Mouse (Mus musculus): ENCODE data around the gene Tab1. TPM values are rescaled to one million over a fixed set of nuclear protein-coding genes. Genes with fewer than 3 reads are reported as not detected.

Tab1 gene
- polyA plus RNA-seq, 1 experiment from 2014 or later = 52.4 TPM

Other genes with a start within 250 kb of the Tab1 start
- 5.9 and 9.4 TPM in 2 replicates for gene Apobec3, start 241.5 kb upstream of the Tab1 start, polyA plus RNA-seq (2016; fragmentation: Nextera tagmentation; extraction: Ambion mirVana)
- gene Cbx7, start 162.0 kb upstream of the Tab1 start, polyA plus RNA-seq (2016; fragmentation: Nextera tagmentation; extraction: Ambion mirVana) = 1.1 and 1.3 TPM in 2 replicates
- 1.5 and 2.0 TPM in 2 replicates for gene Pdgfb, start 118.2 kb upstream of the Tab1 start, polyA plus RNA-seq (2016; fragmentation: Nextera tagmentation; extraction: Ambion mirVana)
- gene Syngr1, start 41.8 kb upstream of the Tab1 start, polyA plus RNA-seq (2016; fragmentation: Nextera tagmentation; extraction: Ambion mirVana) = 1.4 and 3.2 TPM in 2 replicates
- 1,077 and 1,189 TPM in 2 replicates for gene Rpl3, start 41.3 kb upstream of the Tab1 start, polyA plus RNA-seq (2016; fragmentation: Nextera tagmentation; extraction: Ambion mirVana)
- gene Mgat3, start 40.6 kb downstream of the Tab1 start, polyA plus RNA-seq (2016; fragmentation: Nextera tagmentation; extraction: Ambion mirVana) = 4.0 and 5.3 TPM in 2 replicates
- 42.4 and 43.7 TPM in 2 replicates for gene Mief1, start 100.9 kb downstream of the Tab1 start, polyA plus RNA-seq (2016; fragmentation: Nextera tagmentation; extraction: Ambion mirVana)
- gene AC140267.1, start 102.7 kb downstream of the Tab1 start, polyA plus RNA-seq (2016; fragmentation: Nextera tagmentation; extraction: Ambion mirVana) = not detected in 2 replicates
- 113 TPM in 2 replicates for gene Atf4, start 122.1 kb downstream of the Tab1 start, polyA plus RNA-seq (2016; fragmentation: Nextera tagmentation; extraction: Ambion mirVana)
- gene Rps19bp1, start 131.2 kb downstream of the Tab1 start, polyA plus RNA-seq (2016; fragmentation: Nextera tagmentation; extraction: Ambion mirVana) = 70.0 and 75.5 TPM in 2 replicates
- 0.06 and 0.08 TPM in 2 replicates for gene Cacna1i, start 154.1 kb downstream of the Tab1 start, polyA plus RNA-seq (2016; fragmentation: Nextera tagmentation; extraction: Ambion mirVana)